Mouse (Mus musculus) Patski (cell line): ENCODE measurements at regions not wholly inside any gene's neighbourhood (a gene's known extent, or its start where the extent isn't known, plus 50 kb on each side); places are given as distances from the start of the nearest gene placed in this dataset.

Source experiments
- ATAC-seq: fragments of 100-300 bp; one replicate; pipeline ENCODE4 v1.8.0; 2021
- CTCF ChIA-PET: fragments of 350-600 bp; sonication (Branson Sonifier 250); formaldehyde crosslinking; loops from one replicate; lab custom pipeline; 2022; ENCODE audit warnings: inconsistent platforms; lab: Charles Lee
- POLR2A ChIA-PET: fragments of 350-600 bp; sonication (Branson Sonifier 250); formaldehyde crosslinking; loops from one replicate; lab custom pipeline; 2022; ENCODE audit warnings: antibody characterized with exemption, inconsistent platforms; lab: Charles Lee
- DNase-seq: peaks from one replicate; pipeline ENCODE4 v3.0.0-alpha.2; 2011; ENCODE audit warnings: low read depth, low spot score
- H3K27me3 ChIP-seq: fragments of 371-371 bp; one replicate; pipeline ENCODE4 v1.5.1; 2021
- CTCF ChIP-seq: fragments of 100-300 bp; IDR thresholded peaks from one replicate; pipeline ENCODE4 v1.5.1; 2021
- in situ Hi-C: fragments of 300-500 bp; cut with MboI; formaldehyde crosslinking; loops from 3 replicates; pipeline ENCODE4 v1.11.1; 2018; ENCODE audit warnings: low pct_unique_long_range_greater_than_20kb, mixed read lengths

GRCm38 (mm10) chr9:41735448-41736233 lies 388.5 kb downstream of the Sorl1 start:
- no peak for TF ChIP-seq CTCF
- H3K27me3 ChIP-seq = no peaks in the 10 kb centered on the region
- ChIA-PET POLR2A (interaction anchor here (0.9 to 1.6 kb wide), 4 partner anchors 81 to 189 kb away, joined by 3 to 6 read pairs (median 4); no protein-coding TSS in a partner anchor), CTCF (interaction anchor here (1.1 kb wide), 1 partner anchor 15 kb away, joined by 3 read pairs; no protein-coding TSS in a partner anchor)
- DNase-seq = peak; percentile 85
- in situ Hi-C loops = loop anchor here (5.0 to 10.0 kb wide), 4 partner anchors 148 to 511 kb away; no protein-coding TSS in a partner anchor
- peak; percentile 80 for ATAC-seq

GRCm38 (mm10) chr9:41734925-41735447 lies 389.1 kb downstream of the Sorl1 start:
- no peak for TF ChIP-seq CTCF
- peak; percentile 19 for ATAC-seq
- ChIA-PET POLR2A (interaction anchor here (0.6 kb wide), 1 partner anchor 11 kb away, joined by 3 read pairs; no protein-coding TSS in a partner anchor), CTCF (no interaction called here)
- in situ Hi-C loops = loop anchor here (5.0 to 10.0 kb wide), 4 partner anchors 148 to 510 kb away; no protein-coding TSS in a partner anchor
- peak; percentile 3 for DNase-seq
- H3K27me3 ChIP-seq = no peaks in the 10 kb centered on the region

- TF ChIP-seq CTCF = no peak
- no peaks in the 10 kb centered on the region for H3K27me3 ChIP-seq
- ChIA-PET CTCF (no interaction called here), POLR2A (interaction anchor here (0.6 kb wide), 1 partner anchor 451 kb away, joined by 4 read pairs; no protein-coding TSS in a partner anchor)
- ATAC-seq = no peak
- in situ Hi-C loops = no loop called here
- no peak for DNase-seq
Measured at GRCm38 (mm10) chr9:41721609-41722008, 402.5 kb downstream of the Sorl1 start.

GRCm38 (mm10) chr9:41715231-41715630 lies 408.9 kb downstream of the Sorl1 start:
- TF ChIP-seq CTCF = no peak
- ATAC-seq (no peak), DNase-seq (no peak)
- ChIA-PET CTCF (interaction anchor here (1.2 kb wide), 1 partner anchor 9 kb away, joined by 3 read pairs; no protein-coding TSS in a partner anchor), POLR2A (no interaction called here)
- H3K27me3 ChIP-seq = no peaks in the 10 kb centered on the region
- in situ Hi-C loops = no loop called here

- in situ Hi-C loops = no loop called here
- no peak for ATAC-seq
- no peak for DNase-seq
- no peaks in the 10 kb centered on the region for H3K27me3 ChIP-seq
- no peak for TF ChIP-seq CTCF
- ChIA-PET POLR2A (no interaction called here), CTCF (no interaction called here)
Measured at GRCm38 (mm10) chr9:41705972-41706371, 418.1 kb downstream of the Sorl1 start.

GRCm38 (mm10) chr9:41705461-41705903 lies 418.6 kb downstream of the Sorl1 start:
- CTCF ChIA-PET = no interaction called here
- POLR2A ChIA-PET = no interaction called here
- TF ChIP-seq CTCF = no peak
- in situ Hi-C loops = no loop called here
- DNase-seq (peak; percentile 34), ATAC-seq (no peak)
- no peaks in the 10 kb centered on the region for H3K27me3 ChIP-seq

GRCm38 (mm10) chr9:41703091-41703490 lies 421.0 kb downstream of the Sorl1 start:
- CTCF ChIA-PET = interaction anchor here (0.9 to 2.4 kb wide), 3 partner anchors 10 to 41 kb away, joined by 3 to 6 read pairs (median 3); no protein-coding TSS in a partner anchor
- TF ChIP-seq CTCF = no peak
- ATAC-seq (no peak), DNase-seq (no peak)
- POLR2A ChIA-PET = interaction anchor here (1.4 kb wide), 1 partner anchor 9 kb away, joined by 3 read pairs; no protein-coding TSS in a partner anchor
- no peaks in the 10 kb centered on the region for H3K27me3 ChIP-seq
- in situ Hi-C loops = no loop called here

- ChIA-PET POLR2A (no interaction called here), CTCF (no interaction called here)
- ATAC-seq (no peak), DNase-seq (no peak)
- no peak for TF ChIP-seq CTCF
- in situ Hi-C loops = no loop called here
- no peaks in the 10 kb centered on the region for H3K27me3 ChIP-seq
Measured at GRCm38 (mm10) chr9:41700683-41701082, 423.4 kb downstream of the Sorl1 start.

- DNase-seq = no peak
- ChIA-PET CTCF (interaction anchor here (1.0 kb wide), 1 partner anchor 20 kb away, joined by 3 read pairs; no protein-coding TSS in a partner anchor), POLR2A (interaction anchor here (0.5 kb wide), 1 partner anchor 435 kb away, joined by 4 read pairs; no protein-coding TSS in a partner anchor)
- TF ChIP-seq CTCF = no peak
- ATAC-seq = no peak
- H3K27me3 ChIP-seq = no peaks in the 10 kb centered on the region
- in situ Hi-C loops = no loop called here
Measured at GRCm38 (mm10) chr9:41699031-41699430, 425.1 kb downstream of the Sorl1 start.

- ATAC-seq = no peak
- no peak for TF ChIP-seq CTCF
- POLR2A ChIA-PET = no interaction called here
- DNase-seq = no peak
- in situ Hi-C loops = no loop called here
- H3K27me3 ChIP-seq = no peaks in the 10 kb centered on the region
- CTCF ChIA-PET = no interaction called here
Measured at GRCm38 (mm10) chr9:41697611-41698467, 426.3 kb downstream of the Sorl1 start.
